Mouse (Mus musculus): ENCODE measurements at regions not wholly inside any gene's neighbourhood (a gene's known extent, or its start where the extent isn't known, plus 50 kb on each side); places are given as distances from the start of the nearest gene placed in this dataset.

DNA sequence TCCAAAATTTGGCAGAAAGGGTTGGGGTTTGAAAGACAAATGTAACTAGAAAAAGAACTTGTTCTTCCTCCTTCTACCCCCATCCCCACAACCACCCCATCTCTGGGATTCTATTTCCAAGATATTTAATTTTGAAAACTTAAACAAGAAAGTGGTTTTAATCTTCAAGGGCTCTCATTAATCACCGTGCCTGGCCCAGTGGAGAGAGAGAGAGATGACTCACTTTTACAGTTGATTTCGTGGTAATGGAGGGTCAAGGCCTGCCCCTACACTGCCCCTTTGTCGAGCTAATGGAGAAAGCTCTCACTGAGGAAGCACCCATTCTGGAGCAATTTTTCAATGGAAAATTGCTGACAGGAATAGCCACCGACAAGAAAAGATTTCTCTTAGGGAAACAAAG, 247.9 kb downstream of the Gm10260 start:
- no peak for DNase-seq

DNA sequence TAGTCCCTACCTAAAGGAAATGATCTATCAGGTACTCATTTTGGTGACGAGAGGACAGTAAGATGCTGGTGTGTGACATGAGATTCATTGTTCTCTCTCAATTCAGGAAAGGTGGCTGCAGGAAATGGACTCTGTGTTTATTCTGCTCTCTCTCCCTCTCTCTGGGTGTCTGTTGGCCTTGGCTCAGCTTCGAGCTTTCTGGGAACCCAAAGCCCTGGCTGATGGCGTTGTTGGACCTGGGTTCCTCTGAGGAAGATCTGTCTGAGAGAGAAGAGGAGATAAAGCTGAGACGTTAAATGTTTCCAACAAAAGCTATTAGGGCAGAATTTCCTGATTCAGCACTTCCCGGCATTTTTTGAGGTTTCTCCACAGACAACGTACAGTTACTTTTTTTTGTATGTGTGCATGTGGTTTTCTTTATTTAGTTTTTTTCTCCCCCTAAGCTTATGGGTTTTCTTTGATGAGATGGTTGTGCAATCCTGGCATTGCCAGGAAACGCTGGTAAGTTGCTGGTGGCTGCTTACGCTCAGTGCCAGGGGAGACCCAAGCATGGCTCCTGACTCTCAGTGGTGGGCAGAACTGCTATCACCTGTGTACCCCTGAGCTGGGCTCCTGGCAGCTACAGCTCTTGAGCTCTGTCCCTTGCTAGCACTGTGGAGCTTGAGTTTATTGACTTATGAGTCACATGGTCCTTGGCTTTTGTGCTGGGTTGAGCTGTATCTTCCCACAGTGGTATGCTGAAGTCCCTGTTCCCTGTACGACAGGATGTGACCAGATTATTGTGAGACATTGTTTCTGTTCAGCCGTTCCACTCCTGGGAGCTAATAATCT, 249.8 kb downstream of the Gm10260 start:
- no peak for DNase-seq

DNA sequence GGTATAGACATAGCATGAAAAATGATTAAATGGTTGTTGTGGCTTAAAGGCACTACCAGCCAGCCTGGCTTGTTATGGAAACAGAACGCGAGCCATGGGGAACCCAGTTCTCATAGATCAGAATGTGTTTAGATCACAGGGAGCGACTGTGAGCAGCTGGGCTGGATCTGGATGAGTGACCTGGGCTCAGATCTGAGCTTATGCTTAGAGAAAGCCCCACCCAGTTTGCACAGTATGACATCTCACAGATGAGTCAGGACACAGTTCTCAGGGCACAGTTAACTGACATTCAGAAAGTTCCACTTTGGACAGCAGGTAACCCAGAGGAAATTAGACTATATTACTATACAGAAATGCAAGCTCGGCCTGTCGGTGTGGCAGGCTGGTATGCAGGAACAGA, 255.5 kb downstream of the Gm10260 start:
- DNase-seq = no peak

DNA sequence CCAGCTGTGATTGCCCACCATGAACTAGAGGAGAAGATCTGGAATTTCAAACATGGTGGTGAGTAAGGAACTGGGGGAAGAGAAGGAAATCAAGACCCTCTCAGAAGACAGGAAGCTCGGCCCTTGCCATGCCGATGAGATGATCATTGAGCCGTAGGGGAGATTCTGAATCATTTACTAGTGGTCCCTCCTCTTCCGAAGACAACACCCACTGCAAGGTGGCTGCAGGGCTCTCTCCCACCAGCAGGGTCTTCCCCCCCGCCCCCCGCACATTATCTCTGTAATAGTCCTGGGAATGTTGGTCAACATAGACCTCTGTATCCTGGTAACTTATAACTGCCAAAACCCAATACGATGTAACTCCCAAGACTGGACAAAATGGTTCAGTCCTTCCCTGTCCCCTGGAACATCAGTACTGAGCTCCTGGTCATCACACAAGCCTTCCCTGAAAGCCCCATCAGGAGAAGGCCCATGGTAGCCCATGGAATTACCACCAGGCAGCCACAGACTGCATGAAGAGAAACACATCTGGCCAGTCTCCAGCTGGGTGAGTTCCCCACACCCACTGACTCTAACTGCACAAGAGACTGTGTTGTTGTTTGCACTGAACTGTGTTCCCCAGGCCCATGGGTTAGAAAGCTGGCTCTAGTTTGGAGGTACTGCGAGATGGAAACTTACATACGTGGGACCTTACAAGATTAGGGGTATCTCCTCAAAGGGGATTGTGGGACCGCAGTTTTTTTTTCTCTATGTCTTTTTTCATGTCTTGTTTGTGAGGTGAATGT, 256.3 kb downstream of the Gm10260 start:
- no peak for DNase-seq

DNA sequence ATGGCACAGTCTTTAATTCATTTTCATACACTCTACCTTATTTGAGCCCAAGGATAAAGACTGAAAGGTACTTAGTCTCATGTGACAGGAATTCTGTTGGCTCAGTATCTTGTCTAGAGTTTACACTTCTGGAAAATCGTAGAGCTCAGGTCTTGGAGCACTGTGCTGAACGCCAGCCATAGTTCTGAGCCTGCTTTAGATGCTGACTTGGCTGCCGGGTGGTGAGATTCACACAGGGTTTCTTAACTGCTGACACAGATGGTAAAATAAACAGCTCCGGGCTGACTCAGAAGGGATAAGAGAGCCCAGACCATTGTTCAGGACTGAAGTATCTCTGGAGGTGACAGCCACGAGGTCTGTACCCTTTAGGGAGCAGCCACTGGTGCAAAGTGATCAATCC, 257.0 kb downstream of the Gm10260 start:
- DNase-seq = no peak

DNA sequence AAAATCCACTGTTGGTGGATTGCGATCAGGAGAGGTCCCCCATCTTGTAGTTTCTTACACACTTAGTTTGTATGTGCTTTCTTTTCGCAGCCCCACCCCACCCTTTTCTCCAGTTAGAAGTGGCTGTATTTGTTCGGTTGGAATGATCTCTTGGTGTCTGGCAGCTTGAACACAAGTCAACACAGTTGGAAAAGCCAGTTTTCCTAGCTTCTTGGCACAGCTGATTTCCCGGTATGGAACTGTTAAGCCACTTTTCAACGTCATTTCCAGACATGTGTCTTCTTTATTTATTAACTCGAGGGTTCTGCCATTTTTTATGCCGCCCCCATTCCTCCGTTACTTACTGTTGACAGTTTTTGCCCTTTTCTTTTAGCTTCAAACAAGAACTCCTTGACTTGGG, 259.2 kb downstream of the Enc1 start:
- no peak for DNase-seq

DNA sequence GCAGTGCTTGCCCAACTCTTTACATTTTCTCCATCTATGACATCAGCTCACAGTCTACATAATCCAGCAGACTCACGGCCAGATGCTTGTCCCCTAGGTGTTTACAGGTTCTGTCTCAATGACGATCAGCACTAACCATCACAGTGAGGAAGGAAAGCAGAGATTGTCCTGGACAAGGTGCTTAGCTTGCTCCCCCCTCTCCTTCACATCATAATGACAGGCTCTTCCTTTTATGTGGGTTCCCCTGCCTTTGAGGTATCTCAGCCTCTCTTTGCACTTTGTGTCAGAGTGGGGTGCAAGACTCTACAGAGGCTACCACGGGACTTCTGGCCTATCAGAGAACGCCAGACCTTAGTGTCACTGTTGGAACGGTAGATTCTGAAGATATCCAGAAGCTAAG, 258.1 kb downstream of the Enc1 start:
- no peak for DNase-seq

DNA sequence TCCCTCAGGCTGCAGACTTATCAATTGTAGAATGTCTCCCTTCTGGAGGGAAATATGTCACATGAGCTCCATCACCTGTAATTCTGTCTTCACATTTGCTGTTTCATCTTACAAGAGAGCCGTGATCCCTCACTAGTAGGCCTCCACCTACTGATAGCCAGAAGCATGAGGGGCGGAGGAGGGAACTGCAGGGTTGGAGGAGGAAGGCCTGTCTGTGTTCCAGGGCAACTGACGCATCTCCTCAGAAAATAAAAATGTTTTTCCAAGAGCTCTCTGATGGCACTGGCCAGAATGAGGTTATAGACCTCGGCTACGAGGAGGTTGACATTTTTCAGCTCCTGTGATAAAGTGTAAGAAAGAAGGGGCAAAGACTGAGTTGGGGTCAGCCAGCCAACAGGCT, 257.0 kb downstream of the Enc1 start:
- DNase-seq = no peak

DNA sequence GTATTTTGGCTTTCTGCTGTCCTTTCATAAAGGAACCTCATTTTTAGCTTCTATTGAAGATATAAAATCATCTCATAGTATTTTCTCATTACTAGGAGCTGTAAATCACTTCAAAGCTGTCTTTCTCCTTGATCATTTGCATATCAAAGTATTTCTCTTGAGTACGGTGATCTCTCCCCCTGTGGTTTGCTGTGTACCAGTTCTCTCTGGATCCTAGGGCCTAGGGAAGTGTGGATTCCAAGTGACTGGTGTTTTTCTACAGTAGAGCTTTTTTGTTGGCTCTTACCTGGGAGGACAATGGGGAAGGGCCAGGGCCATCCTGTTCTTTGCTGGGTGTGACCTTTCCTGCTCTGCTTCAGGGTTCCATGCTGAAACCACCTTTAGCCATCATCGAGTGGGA, 253.9 kb downstream of the Enc1 start:
- DNase-seq = no peak

DNA sequence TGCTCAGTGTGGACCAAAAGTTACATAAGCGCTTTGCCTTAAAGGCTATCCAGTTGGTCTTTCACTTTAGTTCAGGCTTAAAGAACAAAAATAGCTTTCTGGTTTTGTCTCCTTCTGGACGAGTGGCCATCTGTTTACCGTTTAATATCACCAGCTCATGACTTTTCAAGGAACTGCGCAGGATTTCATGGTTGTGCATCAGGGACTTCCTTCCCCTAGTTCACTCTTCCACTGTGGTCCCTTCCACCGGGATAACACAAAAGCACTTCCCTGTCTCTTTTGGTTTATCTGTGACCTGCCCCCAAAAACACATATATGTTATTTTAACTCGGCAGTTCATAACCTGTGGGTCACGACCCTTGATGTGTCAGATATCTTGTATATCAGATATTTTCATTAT, 252.9 kb downstream of the Enc1 start:
- DNase-seq = no peak

DNA sequence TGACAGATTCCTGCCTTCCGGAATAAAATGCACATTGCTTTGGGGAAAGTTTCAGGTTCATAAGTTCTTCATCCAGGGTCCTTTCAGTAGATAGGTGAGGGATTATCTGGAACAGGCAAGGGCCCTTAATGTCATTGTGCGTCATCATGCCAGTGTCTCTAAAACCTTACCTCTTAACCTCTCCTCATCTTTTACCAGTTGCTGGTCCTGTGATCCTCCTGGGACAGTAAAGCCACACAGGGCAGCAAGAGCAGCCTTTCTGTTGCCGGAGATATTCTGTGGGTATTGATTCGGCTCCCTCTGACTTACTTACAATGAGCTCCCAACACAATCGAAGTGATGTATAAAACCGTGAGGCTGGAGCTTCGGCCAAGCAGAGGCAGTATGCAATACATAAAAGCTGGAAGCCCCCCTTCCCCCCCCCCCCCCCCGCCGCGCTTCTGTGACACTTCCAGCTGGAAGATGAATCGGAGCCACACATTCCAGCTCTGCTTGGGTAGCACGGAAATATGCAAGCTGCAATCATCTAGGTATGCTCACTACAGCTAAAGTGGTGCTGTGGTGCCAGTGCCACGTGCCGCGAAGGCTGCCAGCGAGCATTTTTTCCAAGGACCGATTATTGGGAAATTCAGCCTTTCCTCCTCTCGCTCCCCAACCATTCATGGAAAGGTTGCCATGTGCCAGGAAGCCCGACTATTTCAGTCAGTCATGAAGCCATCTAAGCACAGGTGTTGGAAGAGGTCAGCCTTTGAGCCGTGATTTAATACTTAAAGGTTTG, 252.2 kb downstream of the Enc1 start:
- no peak for DNase-seq

DNA sequence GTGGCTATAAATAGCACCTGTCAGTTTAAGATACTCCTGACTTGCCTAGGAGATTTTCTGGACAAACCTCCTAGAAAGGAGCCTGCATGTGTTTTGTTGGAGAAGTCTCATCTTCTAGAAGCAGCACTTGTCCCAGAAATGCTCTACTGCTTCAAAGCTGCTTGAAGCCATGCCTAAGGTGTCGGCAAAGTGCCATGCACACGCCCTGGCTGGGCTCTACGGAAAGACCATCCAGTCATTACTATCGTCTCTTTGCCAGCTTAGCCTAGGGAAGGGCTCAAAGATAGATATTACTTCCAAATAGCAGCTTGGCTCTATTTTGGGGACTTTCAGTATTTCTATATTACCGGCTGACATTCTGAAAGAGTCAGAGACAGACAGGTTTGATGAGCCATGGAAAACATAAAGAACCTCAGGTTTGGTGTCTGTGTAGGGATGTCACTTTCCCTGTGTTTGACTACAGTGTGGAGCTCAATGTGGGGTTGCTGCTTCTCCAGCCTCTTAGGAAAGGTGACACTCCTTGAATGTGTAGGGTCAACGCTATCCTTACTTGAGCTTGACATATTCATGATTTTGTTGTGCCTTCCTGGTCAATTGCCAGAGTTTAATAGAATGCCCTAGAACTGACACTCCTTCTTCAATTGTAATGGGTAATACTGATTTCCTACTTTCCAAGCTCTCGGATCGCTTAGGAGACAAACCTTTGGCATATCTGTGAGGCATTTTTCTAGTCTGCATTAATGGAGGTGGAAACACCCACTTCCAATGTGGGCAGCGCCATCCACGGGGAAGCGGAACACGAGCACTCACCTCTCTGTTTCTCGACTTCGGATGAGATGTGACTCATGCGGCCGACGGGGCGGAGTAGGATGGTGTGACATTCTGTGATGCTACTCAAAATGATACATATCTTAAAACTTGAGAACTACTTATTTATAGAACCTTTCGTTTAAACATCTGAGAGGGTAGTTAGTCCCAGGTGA, 251.3 kb downstream of the Enc1 start:
- DNase-seq = no peak

DNA sequence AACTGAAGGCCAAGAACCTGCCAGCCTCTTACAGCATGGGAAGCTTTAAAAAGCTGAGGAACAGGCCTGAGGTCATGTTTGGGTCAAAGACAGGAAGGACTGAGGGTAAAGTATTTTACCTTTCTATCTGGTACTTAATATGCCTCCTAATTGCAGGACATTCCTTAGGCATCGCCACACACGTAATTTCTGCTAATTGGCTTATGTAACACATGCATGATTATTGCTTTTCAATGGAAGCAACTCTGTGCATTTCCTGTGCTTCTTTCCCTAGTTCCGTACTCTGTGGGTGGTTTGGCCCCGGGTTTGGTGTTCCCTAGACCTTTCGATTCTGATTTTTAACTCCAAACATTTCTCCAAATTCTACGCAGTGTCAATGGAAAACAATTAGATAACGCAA, 249.2 kb downstream of the Enc1 start:
- DNase-seq = no peak

DNA sequence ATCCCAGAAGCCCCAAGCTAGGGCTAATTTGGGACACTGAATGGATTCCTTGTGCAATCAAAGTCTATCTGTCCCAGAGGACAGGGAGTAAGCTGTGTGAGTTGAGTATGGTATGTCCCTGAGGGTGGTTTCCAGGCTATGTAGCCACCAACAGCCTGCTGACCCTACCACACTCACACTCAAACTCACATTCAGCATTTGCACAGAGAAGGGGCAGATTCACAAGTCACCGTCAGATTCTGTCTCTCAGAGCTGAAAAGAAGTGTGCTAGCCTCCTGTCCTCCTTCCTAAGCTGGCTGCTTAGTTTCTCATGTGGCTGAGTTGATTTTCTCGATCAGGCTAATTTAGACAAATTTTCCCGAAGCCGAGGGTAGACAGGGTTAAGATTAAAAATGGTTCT, 248.8 kb downstream of the Enc1 start:
- no peak for DNase-seq

DNA sequence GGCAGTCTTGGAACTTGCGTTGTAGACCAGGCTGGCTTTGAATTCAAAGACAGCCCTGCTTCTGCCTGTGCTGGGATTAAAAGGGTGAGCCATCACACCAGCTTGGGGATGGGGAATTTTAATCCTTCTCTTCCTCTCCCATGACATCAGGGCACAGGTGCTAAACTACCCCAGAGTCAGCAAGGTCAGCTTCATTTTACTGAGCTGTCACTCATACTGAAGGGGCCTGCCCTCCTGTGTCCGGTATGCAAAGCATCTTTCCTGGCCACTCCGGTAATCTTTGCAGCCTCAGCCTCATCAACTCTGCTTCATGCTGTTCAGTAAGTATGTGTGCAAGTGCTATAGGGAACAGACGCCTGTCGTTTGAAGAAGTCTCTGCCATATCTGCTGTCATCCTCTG, 248.1 kb downstream of the Enc1 start:
- DNase-seq = no peak

DNA sequence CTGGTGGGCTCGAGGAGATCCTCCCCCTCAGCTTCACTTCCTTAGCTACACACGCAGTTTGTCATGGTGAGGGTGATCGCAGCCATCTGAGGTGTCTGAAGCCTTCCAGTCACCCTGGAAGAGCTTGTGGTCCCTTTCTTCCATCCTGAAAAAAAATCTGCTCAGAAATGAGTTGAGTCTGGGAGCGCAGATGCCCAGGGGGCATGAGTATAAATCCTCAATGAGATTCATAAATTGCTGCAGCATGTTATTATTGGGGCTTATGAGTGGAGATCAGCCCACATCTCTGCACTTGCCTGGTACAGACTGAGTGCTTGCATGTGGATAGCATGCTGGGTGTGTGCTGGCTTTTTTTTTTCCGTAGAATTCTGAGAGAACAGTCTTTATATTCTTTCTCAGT, 247.6 kb downstream of the Enc1 start:
- no peak for DNase-seq

DNA sequence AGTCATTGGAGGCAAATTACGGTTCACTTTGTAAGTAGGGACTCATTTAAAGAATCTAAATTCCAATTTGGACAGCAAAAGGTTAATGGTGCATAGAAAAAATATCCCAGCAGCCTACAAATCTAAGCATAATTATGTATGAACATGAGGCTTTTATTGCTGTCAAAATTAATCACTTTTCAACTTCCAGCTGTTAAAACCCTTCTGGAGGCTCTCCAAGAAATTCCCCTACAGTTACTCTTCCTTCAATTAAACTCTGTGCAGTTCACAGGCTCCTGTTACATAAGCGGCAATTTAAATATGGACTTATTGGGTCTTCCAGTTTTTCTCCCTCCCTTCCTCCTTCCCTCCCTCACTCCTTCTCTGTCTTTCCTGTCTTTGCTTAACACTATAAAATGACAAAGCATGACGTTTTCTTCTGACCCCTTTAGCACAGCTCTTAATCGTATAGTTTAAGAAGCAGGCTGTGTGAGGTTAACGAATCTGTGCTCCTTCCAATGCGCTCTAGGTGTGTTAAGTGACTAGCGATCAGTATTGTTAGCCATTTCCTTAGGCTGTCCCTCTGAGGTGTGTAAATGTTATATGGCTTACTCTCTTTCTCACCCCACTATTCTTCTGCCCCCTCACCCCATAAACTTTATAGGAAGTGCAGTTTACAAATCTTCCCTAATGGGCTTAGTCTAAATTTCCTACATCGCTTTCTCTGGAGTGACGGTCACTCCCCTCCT, 247.0 kb downstream of the Enc1 start:
- DNase-seq = no peak

DNA sequence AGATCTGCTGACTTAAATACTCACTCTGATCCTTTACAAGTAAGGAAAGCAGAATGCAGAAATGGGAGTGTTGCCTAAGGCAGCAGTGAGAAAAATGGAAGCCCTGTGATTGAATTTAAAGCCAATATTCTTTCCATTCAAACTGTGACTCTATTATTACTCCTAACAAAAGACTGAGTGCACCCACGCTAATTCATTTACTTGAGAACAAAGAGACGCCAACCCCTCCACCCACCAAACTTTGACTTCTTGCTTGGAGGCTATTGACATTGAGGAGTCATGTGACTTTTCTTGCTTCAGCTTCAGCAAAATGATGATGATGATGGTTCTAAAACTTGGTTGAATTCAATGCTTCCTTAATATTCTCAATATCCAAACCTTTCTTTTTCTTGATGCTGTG, 245.6 kb downstream of the Enc1 start:
- no peak for DNase-seq

DNA sequence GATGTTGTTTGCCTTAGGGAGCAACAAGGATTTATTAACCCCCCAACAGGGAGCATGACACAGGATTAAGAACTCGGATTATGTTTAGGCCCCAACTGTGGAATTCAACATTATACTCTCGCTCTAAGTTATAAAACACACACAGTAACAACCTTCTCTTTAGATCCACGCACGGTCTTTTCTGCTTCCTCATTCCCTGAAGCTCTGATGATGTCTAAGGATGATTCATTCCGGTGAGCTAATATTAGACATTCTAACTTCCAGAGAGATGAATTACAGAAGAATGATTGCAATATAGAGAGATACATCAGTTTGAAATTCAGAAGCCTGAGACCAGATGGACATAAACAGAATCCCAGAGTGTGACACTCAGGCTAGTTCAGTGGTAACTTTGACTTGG, 245.0 kb downstream of the Enc1 start:
- DNase-seq = no peak

DNA sequence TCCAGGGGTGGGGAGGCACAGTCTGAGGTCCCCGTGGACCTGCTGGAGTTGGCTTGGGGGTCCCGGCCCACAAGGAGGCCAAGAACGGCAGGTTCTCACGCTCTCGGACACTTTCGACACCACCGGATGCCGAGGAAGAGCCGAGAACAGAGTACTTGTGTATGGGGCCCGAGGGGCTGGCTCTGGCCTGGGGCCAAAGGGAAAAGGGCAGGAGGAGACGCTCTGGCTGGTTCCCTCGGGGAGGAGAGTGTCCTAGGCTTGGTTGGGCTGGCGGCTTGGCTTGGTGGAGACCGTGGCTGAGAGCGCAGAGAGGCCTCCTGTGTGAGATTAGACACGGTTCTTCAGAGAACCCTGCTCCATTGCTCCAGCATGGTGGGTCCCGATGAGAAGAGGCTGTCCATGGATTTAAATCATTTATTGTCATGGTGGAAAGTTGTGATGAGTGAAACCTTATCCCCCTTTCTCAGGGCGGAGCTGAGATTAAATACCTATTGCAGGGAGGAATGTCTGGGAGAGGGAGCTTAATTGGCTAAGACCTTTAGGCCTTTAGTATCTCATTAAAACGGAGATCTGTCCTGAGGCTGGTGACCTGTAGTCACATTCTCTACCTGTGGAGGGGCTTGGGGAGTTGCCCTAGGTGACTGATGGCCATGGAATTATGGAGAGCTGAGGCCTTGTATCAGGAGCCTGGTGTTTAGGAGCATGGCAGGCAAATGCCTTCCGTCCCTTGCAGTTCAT, 244.1 kb downstream of the Enc1 start:
- DNase-seq = no peak

DNA sequence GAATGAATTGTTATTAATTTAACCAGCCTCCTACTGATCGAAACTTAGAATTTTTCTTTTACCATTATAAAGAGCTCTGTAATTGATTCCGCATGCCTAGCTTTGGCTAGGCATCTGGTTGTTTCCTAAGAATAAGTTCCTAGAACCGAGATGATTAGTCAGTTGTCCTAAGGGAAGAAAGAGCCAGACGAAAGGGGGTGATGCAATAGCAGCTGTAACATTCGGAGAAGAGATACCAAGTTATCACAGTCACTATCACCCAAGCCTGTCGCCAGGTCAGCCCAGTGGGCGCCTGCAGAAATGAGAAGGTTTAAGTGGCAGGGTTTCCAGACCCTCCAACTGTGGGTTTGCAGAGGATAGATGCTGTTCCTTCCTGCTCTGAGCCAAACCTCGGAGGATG, 242.8 kb downstream of the Enc1 start:
- DNase-seq = no peak

Data from cerebellum, adult 11 months (tissue).